Mouse (Mus musculus) MEL (cell line): ENCODE measurements at regions not wholly inside any gene's neighbourhood (a gene's known extent, or its start where the extent isn't known, plus 50 kb on each side); places are given as distances from the start of the nearest gene placed in this dataset.

ENCODE experiments used
- DNase-seq: peaks from one replicate; pipeline ENCODE4 v3.0.0; 2011; ENCODE audit warnings: low read depth, low spot score
- H3K27ac ChIP-seq: 2 replicates; pipeline ENCODE4 v1.5.1; 2012; ENCODE audit warnings: low read depth, mild to moderate bottlenecking, control low read depth, low read length, moderate library complexity; ENCODE audit not compliant: control insufficient read depth
- H3K27me3 ChIP-seq, 2 experiments: fragments of 150-350 bp in 1 of 2; sonication (generic) in 1 of 2; 2 replicates each; pipeline ENCODE4 v1.6.1; 2012; ENCODE audit warnings: low read length in 2 of 2, mild to moderate bottlenecking in 2 of 2, improper control_type of control experiment in 1 of 2, moderate library complexity in 1 of 2; ENCODE audit not compliant: insufficient read depth in 2 of 2, control insufficient read depth in 1 of 2
- H3K36me3 ChIP-seq, 2 experiments: 2 replicates each; pipeline ENCODE4 v1.6.1; 2012 to 2014; ENCODE audit warnings: low read length in 2 of 2, improper control_type of control experiment in 1 of 2, inconsistent platforms in 1 of 2, mild to moderate bottlenecking in 1 of 2; ENCODE audit not compliant: insufficient read depth in 2 of 2, control insufficient read depth in 1 of 2
- H3K4me1 ChIP-seq, 2 experiments: fragments of 150-350 bp in 1 of 2; sonication (generic) in 1 of 2; 2 replicates each; pipeline ENCODE4 v1.6.1; 2012; ENCODE audit warnings: low read length in 2 of 2, improper control_type of control experiment in 1 of 2, mild to moderate bottlenecking in 1 of 2; ENCODE audit not compliant: insufficient read depth in 2 of 2, control insufficient read depth in 1 of 2
- H3K4me3 ChIP-seq, 2 experiments: fragments of 150-350 bp in 1 of 2; sonication (generic) in 1 of 2; 2 replicates each; pipeline ENCODE4 v1.5.1; 2012; ENCODE audit warnings: low read depth in 2 of 2, low read length in 2 of 2, mild to moderate bottlenecking in 2 of 2, moderate library complexity in 2 of 2, control low read depth in 1 of 2, improper control_type of control experiment in 1 of 2; ENCODE audit not compliant: control insufficient read depth in 1 of 2, insufficient read depth in 1 of 2
- H3K79me2 ChIP-seq: 2 replicates; pipeline ENCODE4 v1.6.1; 2012; ENCODE audit warnings: mild to moderate bottlenecking, low read length, moderate library complexity; ENCODE audit not compliant: control insufficient read depth, poor library complexity, insufficient read depth
- H3K9ac ChIP-seq: 2 replicates; pipeline ENCODE4 v1.6.1; 2012; ENCODE audit warnings: low read depth, mild to moderate bottlenecking, control low read depth, low read length, moderate library complexity; ENCODE audit not compliant: control insufficient read depth, poor library complexity, severe bottlenecking
- H3K9me3 ChIP-seq: fragments of 150-350 bp; sonication (generic); replicated peaks from 2 replicates; pipeline ENCODE4 v1.6.1; 2012; ENCODE audit warnings: mild to moderate bottlenecking, low read length, improper control_type of control experiment, moderate library complexity; ENCODE audit not compliant: insufficient read depth
- CHD2 ChIP-seq: IDR thresholded peaks from 2 replicates; pipeline ENCODE4 v1.6.1; 2011; ENCODE audit warnings: low read length, improper control_type of control experiment
- CTCF ChIP-seq, 3 experiments: IDR thresholded peaks in 2 of 3; conservative IDR thresholded peaks in 1 of 3; 2 replicates each; pipeline ENCODE4 v1.5.1; 2011 to 2012; ENCODE audit warnings: low read length in 3 of 3, low read depth in 2 of 3, mild to moderate bottlenecking in 2 of 3, improper control_type of control experiment in 1 of 3, inconsistent platforms in 1 of 3, mixed read lengths in 1 of 3, moderate library complexity in 1 of 3; ENCODE audit not compliant: control insufficient read depth in 1 of 3, insufficient read depth in 1 of 3, poor library complexity in 1 of 3, severe bottlenecking in 1 of 3
- E2F4 ChIP-seq: IDR thresholded peaks from 2 replicates; pipeline ENCODE4 v1.6.1; 2011; ENCODE audit warnings: low read depth, low read length, improper control_type of control experiment, borderline replicate concordance
- ELF1 ChIP-seq: IDR thresholded peaks from 2 replicates; pipeline ENCODE4 v1.6.1; 2014; ENCODE audit warnings: low read depth, mild to moderate bottlenecking, inconsistent platforms, low read length, improper control_type of control experiment, moderate library complexity
- EP300 ChIP-seq, 2 experiments: IDR thresholded peaks; 2 replicates each; pipeline ENCODE4 v1.6.1; 2011; ENCODE audit warnings: improper control_type of control experiment in 2 of 2, low read length in 2 of 2, low read depth in 1 of 2, mild to moderate bottlenecking in 1 of 2
- ETS1 ChIP-seq: IDR thresholded peaks from 2 replicates; pipeline ENCODE4 v1.6.1; 2012; ENCODE audit warnings: low read depth, mild to moderate bottlenecking, inconsistent platforms, low read length, improper control_type of control experiment, moderate library complexity
- GABPA ChIP-seq: IDR thresholded peaks from 2 replicates; pipeline ENCODE4 v1.6.1; 2012; ENCODE audit warnings: low read depth, mild to moderate bottlenecking, inconsistent platforms, low read length, improper control_type of control experiment, moderate library complexity
- GATA1 ChIP-seq: IDR thresholded peaks from 2 replicates; pipeline ENCODE4 v1.6.1; 2011; ENCODE audit warnings: low read depth, low read length, improper control_type of control experiment
- HCFC1 ChIP-seq: IDR thresholded peaks from 2 replicates; pipeline ENCODE4 v1.6.1; 2012; ENCODE audit warnings: low read depth, mild to moderate bottlenecking, inconsistent platforms, low read length, improper control_type of control experiment, moderate library complexity
- JUND ChIP-seq: IDR thresholded peaks from 2 replicates; pipeline ENCODE4 v1.6.1; 2011; ENCODE audit warnings: low read depth, mild to moderate bottlenecking, improper control_type of control experiment, low read length
- MAX ChIP-seq: IDR thresholded peaks from 2 replicates; pipeline ENCODE4 v1.6.1; 2011; ENCODE audit warnings: low read length, improper control_type of control experiment
- MXI1 ChIP-seq: IDR thresholded peaks from 2 replicates; pipeline ENCODE4 v1.6.1; 2011; ENCODE audit warnings: mild to moderate bottlenecking, low read depth, low read length, improper control_type of control experiment
- MYB ChIP-seq: IDR thresholded peaks from 2 replicates; pipeline ENCODE4 v1.6.1; 2011; ENCODE audit warnings: mild to moderate bottlenecking, low read depth, low read length, improper control_type of control experiment
- NELFE ChIP-seq: IDR thresholded peaks from 2 replicates; pipeline ENCODE4 v1.6.1; 2011; ENCODE audit warnings: low read depth, low read length, improper control_type of control experiment
- NRF1 ChIP-seq: IDR thresholded peaks from 2 replicates; pipeline ENCODE4 v1.6.1; 2014; ENCODE audit warnings: low read depth, mild to moderate bottlenecking, inconsistent platforms, low read length, improper control_type of control experiment, moderate library complexity; ENCODE audit not compliant: poor library complexity, insufficient read depth, severe bottlenecking
- POLR2AphosphoS2 ChIP-seq: IDR thresholded peaks from 2 replicates; pipeline ENCODE4 v1.6.1; 2011; ENCODE audit warnings: low read length, improper control_type of control experiment
- RAD21 ChIP-seq: IDR thresholded peaks from 2 replicates; pipeline ENCODE4 v1.6.1; 2011; ENCODE audit warnings: mild to moderate bottlenecking, low read depth, low read length, improper control_type of control experiment
- RCOR1 ChIP-seq: IDR thresholded peaks from 2 replicates; pipeline ENCODE4 v1.6.1; 2012; ENCODE audit warnings: low read depth, mild to moderate bottlenecking, inconsistent platforms, low read length, improper control_type of control experiment
- SMC3 ChIP-seq: IDR thresholded peaks from 2 replicates; pipeline ENCODE4 v1.6.1; 2011; ENCODE audit warnings: low read depth, low read length, improper control_type of control experiment
- TCF12 ChIP-seq: IDR thresholded peaks from 2 replicates; pipeline ENCODE4 v1.6.1; 2014; ENCODE audit warnings: low read depth, mild to moderate bottlenecking, inconsistent platforms, low read length, improper control_type of control experiment, moderate library complexity
- USF2 ChIP-seq, 2 experiments: IDR thresholded peaks; 2 replicates each; pipeline ENCODE4 v1.6.1; 2011 to 2012; ENCODE audit warnings: improper control_type of control experiment in 2 of 2, low read length in 2 of 2, borderline replicate concordance in 1 of 2, inconsistent platforms in 1 of 2, low read depth in 1 of 2, mild to moderate bottlenecking in 1 of 2; ENCODE audit not compliant: insufficient read depth in 1 of 2
- ZMIZ1 ChIP-seq: IDR thresholded peaks from 2 replicates; pipeline ENCODE4 v1.6.1; 2012; ENCODE audit warnings: low read depth, mild to moderate bottlenecking, inconsistent platforms, low read length, improper control_type of control experiment, moderate library complexity
- ZNF384 ChIP-seq: IDR thresholded peaks from 2 replicates; pipeline ENCODE4 v1.6.1; 2012; ENCODE audit warnings: low read depth, mild to moderate bottlenecking, inconsistent platforms, low read length, improper control_type of control experiment

DNA sequence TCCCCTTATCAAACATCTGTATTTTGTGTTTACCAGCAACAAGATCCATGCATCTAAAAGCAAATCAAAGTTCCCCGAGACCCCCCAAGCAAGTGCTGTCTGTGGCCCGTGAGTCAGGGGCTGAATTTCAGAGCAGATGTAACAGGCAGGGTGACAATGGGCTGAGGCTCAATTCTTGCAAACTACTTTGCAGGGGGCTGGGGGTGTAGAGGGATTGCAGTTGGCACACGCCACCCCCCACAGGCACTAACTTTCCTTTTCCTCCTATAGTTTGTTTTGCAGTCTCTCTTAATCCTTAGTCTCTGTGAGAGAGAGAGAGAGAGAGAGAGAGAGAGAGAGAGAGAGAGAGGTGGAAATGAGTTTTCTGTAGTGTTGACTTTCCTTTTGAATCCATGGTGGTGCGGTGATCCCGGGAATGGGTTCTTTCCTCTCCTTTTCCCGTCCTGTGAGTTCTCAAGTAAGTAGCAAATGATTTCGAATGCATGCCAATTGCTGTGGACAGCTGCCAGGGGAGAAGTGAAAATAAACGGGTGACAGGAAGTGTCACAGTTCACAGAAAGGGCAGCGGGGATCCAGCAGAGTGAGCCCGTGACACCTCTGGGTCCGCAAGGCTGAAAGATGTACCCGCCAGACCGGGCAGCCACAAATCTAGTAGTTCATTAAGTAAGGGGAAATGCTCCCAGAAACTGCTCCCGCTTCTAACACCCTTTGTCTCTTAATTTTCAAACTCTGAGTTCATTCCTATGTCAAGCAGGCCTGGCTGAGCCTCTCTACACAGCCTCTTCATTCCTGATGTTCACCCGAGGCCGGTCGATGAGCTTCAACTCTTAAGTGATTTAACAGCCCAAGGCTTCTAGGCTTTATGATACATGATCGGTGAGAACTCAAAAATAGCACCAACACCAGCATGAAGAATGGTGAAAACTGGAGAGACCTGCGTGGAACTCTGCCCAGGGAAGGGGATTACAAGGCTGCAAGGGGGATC, 116.8 kb downstream of the Cyp26a1 start:
- H3K36me3 ChIP-seq = no peaks in the 10 kb centered on the region
- H3K4me3 ChIP-seq = no peak overlapping the region
- H3K27me3 ChIP-seq = peaks cover 0 to 7% of the 10 kb centered on the region in 2 experiments; a peak in 3 of 4 replicates
- no peaks in the 10 kb centered on the region for H3K79me2 ChIP-seq
- H3K27ac ChIP-seq = no peak overlapping the region
- no peaks in the 10 kb centered on the region for H3K9me3 ChIP-seq
- no peak for DNase-seq
- no peak overlapping the region for H3K9ac ChIP-seq
- TF ChIP-seq EP300 (IDR thresholded peaks at IDR 0.05; ENCODE audit: low read depth in 1 of 2, low read length in 2 of 2) (no peak), GATA1 (no peak), POLR2AphosphoS2 (no peak)
- H3K4me1 ChIP-seq = no peaks in the 10 kb centered on the region

DNA sequence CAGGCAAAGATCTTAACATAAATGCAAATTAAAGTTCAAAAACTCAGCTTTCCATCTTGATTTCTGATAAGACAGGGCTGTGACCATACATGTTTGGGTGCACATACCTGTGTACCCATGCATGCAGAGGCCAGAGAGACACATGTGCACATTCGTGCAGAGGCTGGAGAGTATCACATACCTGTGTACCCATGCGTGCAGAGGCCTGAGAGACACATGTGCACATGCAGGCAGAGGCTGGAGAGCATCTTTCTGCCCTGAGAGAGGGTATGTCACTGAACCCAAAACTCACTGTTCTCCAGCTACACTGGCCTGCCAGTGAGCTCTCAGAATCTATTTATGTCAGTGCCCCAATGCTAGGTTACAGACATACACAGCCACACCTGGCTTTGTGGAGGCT, 118.0 kb downstream of the Cyp26a1 start:
- Histone ChIP-seq H3K4me1 (no peaks in the 10 kb centered on the region), H3K79me2 (no peaks in the 10 kb centered on the region), H3K36me3 (no peaks in the 10 kb centered on the region), H3K4me3 (no peak overlapping the region), H3K27me3 (peaks cover 0 to 5% of the 10 kb centered on the region in 2 experiments; a peak in 3 of 4 replicates), H3K9me3 (no peaks in the 10 kb centered on the region), H3K27ac (no peak overlapping the region), H3K9ac (no peak overlapping the region)
- TF ChIP-seq HCFC1 (no peak), MYB (no peak), TCF12 (no peak), ZNF384 (no peak), JUND (no peak), ETS1 (no peak), USF2 (IDR thresholded peaks at IDR 0.05; ENCODE audit: borderline replicate concordance in 1 of 2, insufficient read depth in 1 of 2, low read depth in 1 of 2, low read length in 2 of 2) (no peak), MXI1 (no peak), MAX (no peak), NRF1 (no peak), ZMIZ1 (no peak), E2F4 (no peak), SMC3 (no peak), GABPA (no peak), ELF1 (no peak), CTCF (IDR thresholded peaks at IDR 0.05 in 2 of 3, conservative IDR thresholded peaks at IDR 0.05 in 1 of 3; ENCODE audit: control insufficient read depth in 1 of 3, insufficient read depth in 1 of 3, low read depth in 2 of 3, low read length in 3 of 3, poor library complexity in 1 of 3, severe bottlenecking in 1 of 3) (no peak), RCOR1 (no peak), CHD2 (no peak), NELFE (no peak), RAD21 (no peak)
- DNase-seq = no peak
